Mouse (Mus musculus) thymus, adult 2 months (tissue): Measurements from ENCODE around the gene Mxd4.

ENCODE experiments used
- CTCF ChIP-seq: fragments of 200-500 bp; IDR thresholded peaks from 2 replicates; pipeline ENCODE4 v1.5.1; 2012; ENCODE audit warnings: mild to moderate bottlenecking, control low read depth, low read length, moderate library complexity, borderline replicate concordance; ENCODE audit not compliant: control insufficient read depth, poor library complexity, insufficient read depth; ENCODE audit errors: extremely low read depth
- POLR2A ChIP-seq: fragments of 200-500 bp; IDR thresholded peaks from 2 replicates; pipeline ENCODE4 v1.6.1; 2012; ENCODE audit warnings: mild to moderate bottlenecking, low read length, control low read depth, moderate library complexity; ENCODE audit not compliant: control insufficient read depth, poor library complexity, insufficient read depth; ENCODE audit errors: extremely low read depth

DNA sequence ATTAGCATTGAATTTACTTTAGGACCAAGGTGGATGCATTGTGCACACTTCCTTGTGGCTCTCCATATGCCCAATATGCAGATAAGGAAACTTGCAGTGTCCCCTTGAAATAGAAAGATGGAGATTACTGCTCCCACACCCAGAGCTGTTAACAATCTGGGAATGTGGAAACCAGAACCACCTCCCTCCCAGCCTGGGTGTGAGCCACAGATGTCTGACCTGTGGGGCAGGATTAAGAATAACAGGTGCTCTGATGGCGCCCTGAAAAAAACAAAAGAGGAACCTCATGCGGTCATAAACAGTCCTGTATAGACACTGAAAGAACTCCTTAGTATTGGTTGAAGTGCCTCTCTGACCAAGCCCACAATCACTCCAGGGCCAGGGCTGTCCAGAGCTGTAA, 1.3 kb upstream of the Mxd4 start:
- TF ChIP-seq CTCF (no peak), POLR2A (no peak)
